Mouse (Mus musculus): ENCODE measurements around the gene Hmg20a. TPM values are rescaled to one million over a fixed set of nuclear protein-coding genes. Genes with fewer than 3 reads are reported as not detected.

Hmg20a gene
- total and polyA plus RNA-seq, 2 experiments from 2014 or later, result 50.9 to 57.1 TPM

- Histone ChIP-seq H3K27me3 (ENCODE audit: insufficient read depth, low read length) (no peaks in the 10 kb centered on the region), H3K9me3 (ENCODE audit: low read length) (no peaks in the 10 kb centered on the region), H3K4me3 (ENCODE audit: low read length) (no peak overlapping the region), H3K36me3 (ENCODE audit: insufficient read depth, low read length) (no peaks in the 10 kb centered on the region), H3K4me2 (ENCODE audit: low read depth, low read length) (no peak overlapping the region), H3K4me1 (ENCODE audit: insufficient read depth, low read length) (peaks cover 5% of the 10 kb centered on the region; the same call in 1 of the 2 replicates), H3K27ac (no peak overlapping the region), H3K9ac (replicated peaks; ENCODE audit: low read length) (no peak overlapping the region)
- WGBS, result 61% methylated on average over 4 of the region's 4 CpGs
- peak; percentile 37 for TF ChIP-seq CTCF (IDR thresholded peaks at IDR 0.05; ENCODE audit: low read depth)
- ATAC-seq (peak; percentile 45), DNase-seq (ENCODE audit: low spot score) (peak; percentile 54)
Measured at GRCm38 (mm10) chr9:56516692-56517263, 98.4 kb downstream of the Hmg20a start.

GRCm38 (mm10) chr9:56522281-56522680 is 103.9 kb downstream of the Hmg20a start:
- Histone ChIP-seq H3K9me3 (ENCODE audit: low read length) (no peaks in the 10 kb centered on the region), H3K4me1 (ENCODE audit: insufficient read depth, low read length) (no peaks in the 10 kb centered on the region), H3K27ac (no peak overlapping the region), H3K4me2 (ENCODE audit: low read depth, low read length) (no peak overlapping the region), H3K4me3 (ENCODE audit: low read length) (no peak overlapping the region), H3K9ac (replicated peaks; ENCODE audit: low read length) (no peak overlapping the region), H3K36me3 (ENCODE audit: insufficient read depth, low read length) (no peaks in the 10 kb centered on the region), H3K27me3 (ENCODE audit: insufficient read depth, low read length) (no peaks in the 10 kb centered on the region)
- ATAC-seq, result no peak
- no peak for DNase-seq (ENCODE audit: low spot score)
- 61% methylated on average over 10 of the region's 10 CpGs for WGBS
- no peak for TF ChIP-seq CTCF (IDR thresholded peaks at IDR 0.05; ENCODE audit: low read depth)

GRCm38 (mm10) chr9:56527951-56528350 is 109.5 kb downstream of the Hmg20a start:
- Histone ChIP-seq H3K4me2 (ENCODE audit: low read depth, low read length) (no peak overlapping the region), H3K4me3 (ENCODE audit: low read length) (no peak overlapping the region), H3K36me3 (ENCODE audit: insufficient read depth, low read length) (no peaks in the 10 kb centered on the region), H3K9ac (replicated peaks; ENCODE audit: low read length) (no peak overlapping the region), H3K27ac (no peak overlapping the region), H3K27me3 (ENCODE audit: insufficient read depth, low read length) (no peaks in the 10 kb centered on the region), H3K9me3 (ENCODE audit: low read length) (no peaks in the 10 kb centered on the region), H3K4me1 (ENCODE audit: insufficient read depth, low read length) (no peaks in the 10 kb centered on the region)
- WGBS, result 69% methylated on average over 4 of the region's 4 CpGs
- ATAC-seq, result no peak
- TF ChIP-seq CTCF (IDR thresholded peaks at IDR 0.05; ENCODE audit: low read depth), result no peak
- DNase-seq (ENCODE audit: low spot score), result no peak

- Histone ChIP-seq H3K9me3 (ENCODE audit: low read length) (no peaks in the 10 kb centered on the region), H3K4me3 (ENCODE audit: low read length) (no peak overlapping the region), H3K27me3 (ENCODE audit: insufficient read depth, low read length) (no peaks in the 10 kb centered on the region), H3K27ac (no peak overlapping the region), H3K4me1 (ENCODE audit: insufficient read depth, low read length) (no peaks in the 10 kb centered on the region), H3K4me2 (ENCODE audit: low read depth, low read length) (no peak overlapping the region), H3K9ac (replicated peaks; ENCODE audit: low read length) (no peak overlapping the region), H3K36me3 (ENCODE audit: insufficient read depth, low read length) (no peaks in the 10 kb centered on the region)
- no peak for DNase-seq (ENCODE audit: low spot score)
- TF ChIP-seq CTCF (IDR thresholded peaks at IDR 0.05; ENCODE audit: low read depth), result no peak
- ATAC-seq, result no peak
Measured at GRCm38 (mm10) chr9:56531991-56532390, 113.6 kb downstream of the Hmg20a start.

DNA sequence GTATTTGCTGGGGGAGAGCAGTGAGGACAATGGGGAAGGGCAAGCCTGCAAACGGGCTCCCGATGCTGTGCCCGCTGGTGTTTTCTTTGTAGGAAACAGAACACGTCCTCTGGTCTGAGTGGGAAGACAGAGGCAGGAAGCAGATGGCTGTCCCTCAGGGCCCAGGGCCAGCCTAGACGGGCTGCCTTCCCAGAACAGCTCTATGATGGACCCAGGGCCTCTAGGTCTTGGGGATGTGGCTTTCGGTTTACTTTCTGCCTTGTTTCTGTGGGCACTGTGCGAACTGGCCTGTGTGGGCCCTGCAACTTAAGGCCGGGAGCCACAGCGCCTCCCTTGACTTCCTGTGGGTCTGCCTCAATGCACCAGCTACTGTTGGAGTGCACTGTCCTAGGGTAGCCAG is 115.5 kb downstream of the Hmg20a start:
- no peaks in the 10 kb centered on the region for H3K4me1 ChIP-seq (ENCODE audit: insufficient read depth, low read length)
- H3K4me2 ChIP-seq (ENCODE audit: low read depth, low read length), result no peak overlapping the region
- no peak for TF ChIP-seq CTCF (IDR thresholded peaks at IDR 0.05; ENCODE audit: low read depth)
- H3K9ac ChIP-seq (replicated peaks; ENCODE audit: low read length), result no peak overlapping the region
- no peaks in the 10 kb centered on the region for H3K36me3 ChIP-seq (ENCODE audit: insufficient read depth, low read length)
- ATAC-seq (peak; percentile 51; the same call in 1 of the 2 replicates), DNase-seq (ENCODE audit: low spot score) (no peak)
- no peak overlapping the region for H3K4me3 ChIP-seq (ENCODE audit: low read length)
- H3K27ac ChIP-seq, result no peak overlapping the region
- WGBS, result 61% methylated on average over 9 of the region's 9 CpGs
- no peaks in the 10 kb centered on the region for H3K9me3 ChIP-seq (ENCODE audit: low read length)
- no peaks in the 10 kb centered on the region for H3K27me3 ChIP-seq (ENCODE audit: insufficient read depth, low read length)

DNA sequence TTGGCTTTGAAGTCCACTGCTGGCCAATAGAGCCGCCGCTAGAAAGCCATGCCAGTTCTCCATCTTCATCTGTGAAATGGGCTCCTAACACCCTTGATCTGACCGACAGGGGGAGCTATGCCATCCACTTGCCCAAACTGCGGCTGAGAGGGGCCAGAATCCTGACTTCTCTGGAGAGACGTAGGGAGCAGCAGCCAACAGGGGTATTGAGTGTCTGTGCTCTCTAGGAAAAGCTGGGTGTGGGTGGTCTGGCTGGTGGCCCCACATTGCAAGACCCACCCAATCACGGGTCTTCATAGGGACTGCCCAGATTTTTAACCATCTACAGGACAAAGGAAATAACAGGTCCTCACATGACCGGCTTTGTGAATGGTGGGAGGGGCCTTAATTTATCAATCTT is 116.3 kb downstream of the Hmg20a start:
- no peak overlapping the region for H3K27ac ChIP-seq
- peak; percentile 57; the same call in 1 of the 2 replicates for ATAC-seq
- H3K4me2 ChIP-seq (ENCODE audit: low read depth, low read length), result no peak overlapping the region
- no peak overlapping the region for H3K4me3 ChIP-seq (ENCODE audit: low read length)
- no peak; the same call in 1 of the 2 replicates for TF ChIP-seq CTCF (IDR thresholded peaks at IDR 0.05; ENCODE audit: low read depth)
- peak; percentile 23 for DNase-seq (ENCODE audit: low spot score)
- H3K4me1 ChIP-seq (ENCODE audit: insufficient read depth, low read length), result no peaks in the 10 kb centered on the region
- no peaks in the 10 kb centered on the region for H3K27me3 ChIP-seq (ENCODE audit: insufficient read depth, low read length)
- no peaks in the 10 kb centered on the region for H3K36me3 ChIP-seq (ENCODE audit: insufficient read depth, low read length)
- no peaks in the 10 kb centered on the region for H3K9me3 ChIP-seq (ENCODE audit: low read length)
- no peak overlapping the region for H3K9ac ChIP-seq (replicated peaks; ENCODE audit: low read length)
- WGBS, result 46% methylated on average over 7 of the region's 7 CpGs

- no peak for ATAC-seq
- peak; percentile 46 for DNase-seq (ENCODE audit: low spot score)
- peak overlapping the region; percentile 32 for H3K27ac ChIP-seq
- H3K9ac ChIP-seq (replicated peaks; ENCODE audit: low read length), result peak overlapping the region; percentile 35; the same call in 1 of the 2 replicates
- no peaks in the 10 kb centered on the region for H3K4me1 ChIP-seq (ENCODE audit: insufficient read depth, low read length)
- no peaks in the 10 kb centered on the region for H3K9me3 ChIP-seq (ENCODE audit: low read length)
- no peak for TF ChIP-seq CTCF (IDR thresholded peaks at IDR 0.05; ENCODE audit: low read depth)
- H3K36me3 ChIP-seq (ENCODE audit: insufficient read depth, low read length), result no peaks in the 10 kb centered on the region
- WGBS, result 10% methylated on average over 11 of the region's 11 CpGs
- no peak overlapping the region for H3K4me3 ChIP-seq (ENCODE audit: low read length)
- no peaks in the 10 kb centered on the region for H3K27me3 ChIP-seq (ENCODE audit: insufficient read depth, low read length)
- peak overlapping the region; percentile 10 for H3K4me2 ChIP-seq (ENCODE audit: low read depth, low read length)
Measured at GRCm38 (mm10) chr9:56535361-56535760, 117.0 kb downstream of the Hmg20a start.

Data from hindbrain, postnatal 0 days (tissue).